Mouse (Mus musculus) embryonic stem cell, embryonic (primary cell): ENCODE measurements around the gene Cox5b.

Source experiments
- CTCF ChIA-PET, 4 experiments: fragments of 300-600 bp in 2 of 4; fragments of 350-600 bp in 2 of 4; sonication (Branson Sonifier 250); formaldehyde crosslinking; loops; one replicate each; lab custom pipeline; 2022; ENCODE audit warnings: inconsistent platforms in 2 of 4; lab: Charles Lee
- POLR2A ChIA-PET, 4 experiments: fragments of 300-600 bp in 2 of 4; fragments of 350-600 bp in 2 of 4; sonication (Branson Sonifier 250); formaldehyde crosslinking; loops; one replicate each; lab custom pipeline; 2022; ENCODE audit warnings: antibody characterized with exemption in 4 of 4, inconsistent platforms in 1 of 4; lab: Charles Lee

Gene Cox5b

DNA sequence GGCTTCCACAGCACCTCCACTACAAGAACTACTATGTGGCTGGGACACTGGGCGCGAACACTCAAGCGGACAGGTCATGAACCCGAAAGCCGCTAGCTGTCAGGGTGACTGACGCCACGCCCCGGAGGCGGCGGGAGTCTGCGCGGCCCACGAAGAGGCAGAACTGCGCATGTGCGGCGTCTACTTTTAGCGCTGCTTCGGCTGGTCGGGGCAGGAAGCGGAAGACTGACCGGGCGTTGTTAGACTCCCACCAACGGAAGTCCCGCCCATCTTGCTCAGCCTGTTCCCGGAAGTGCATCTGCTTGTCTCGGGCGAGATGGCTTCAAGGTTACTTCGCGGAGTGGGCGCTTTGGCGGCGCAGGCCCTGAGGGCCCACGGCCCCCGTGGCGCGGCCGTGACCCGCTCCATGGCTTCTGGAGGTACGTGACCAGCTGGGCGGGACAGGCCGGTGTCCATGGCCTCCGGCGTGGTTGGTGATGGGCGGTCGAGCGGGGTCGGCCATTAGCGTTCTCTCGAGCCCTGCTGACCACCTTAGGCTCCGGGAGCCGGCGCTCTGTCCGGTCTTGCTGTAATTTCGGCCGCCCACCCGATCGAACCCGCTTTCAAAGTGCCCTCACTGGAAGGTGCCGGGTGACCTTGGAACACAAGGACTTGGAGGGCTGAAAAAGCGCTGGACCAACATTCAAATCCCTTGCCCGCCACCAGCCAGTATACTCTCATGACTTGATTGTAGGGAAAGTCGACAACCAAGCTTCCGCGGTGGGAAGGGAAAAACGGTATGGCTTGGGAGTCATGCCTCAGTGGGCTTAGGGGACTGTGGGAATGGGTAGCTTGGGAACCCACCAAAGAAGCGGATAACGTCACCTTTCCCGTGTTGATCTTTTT is at the start of gene Cox5b:
Gene Cox5b, plus strand, starts transcription at position 179 of the 885 bp plus-strand sequence.
- POLR2A ChIA-PET: interaction anchor here in 3 of 4 experiments (0.6 to 4.5 kb wide), 16 partner anchors 8 to 241 kb away, joined by 3 to 25 read pairs (median 4); partner anchors contain the start of genes Fam178b (in 3 of the 3), 4933424G06Rik (in 2 of the 3), Ankrd39 (in 1 of the 3) and Sema4c (in 1 of the 3)
- CTCF ChIA-PET: interaction anchor here in 3 of 4 experiments (0.7 to 1.4 kb wide), 7 partner anchors 11 to 180 kb away, joined by 3 to 10 read pairs (median 4); partner anchors contain the start of gene Ankrd39 (in 2 of the 3)

DNA sequence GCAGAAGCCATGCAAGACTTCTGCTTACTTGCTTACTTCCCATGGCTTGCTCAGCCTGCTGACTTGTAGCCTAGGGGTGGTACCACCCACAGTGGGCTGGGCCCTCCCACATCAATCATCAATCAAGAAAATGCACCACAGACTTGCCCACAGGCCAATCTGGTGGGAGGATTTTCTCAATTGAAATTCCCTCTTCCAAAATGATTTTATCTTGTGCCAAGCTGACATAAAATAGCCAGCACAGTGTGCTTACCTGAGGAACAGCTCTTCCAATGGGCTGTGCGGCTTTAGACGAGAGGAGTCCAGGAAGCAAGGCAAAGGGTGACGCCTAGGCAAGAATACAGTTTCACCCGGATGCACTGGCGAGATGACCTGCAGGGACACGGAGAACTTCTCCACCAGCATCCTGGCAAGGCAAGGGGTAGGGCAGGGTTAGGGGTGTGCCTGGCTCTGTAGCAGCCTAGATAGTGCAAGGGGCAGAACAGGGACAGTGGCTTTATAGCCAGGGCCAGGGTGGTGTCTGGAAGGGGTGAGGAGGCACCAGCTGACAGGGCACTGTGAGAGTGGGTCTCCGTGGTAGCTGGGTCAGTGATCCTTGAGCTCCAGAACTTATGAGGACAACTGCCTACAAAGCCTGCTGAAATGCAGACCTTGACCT is 47.2 kb upstream of the Cox5b start:
- POLR2A ChIA-PET: interaction anchor here in 2 of 4 experiments (0.9 to 2.1 kb wide), 5 partner anchors 10 to 96 kb away, joined by 3 to 5 read pairs (median 3); partner anchors contain the start of gene Ankrd39 (in 1 of the 2)

DNA sequence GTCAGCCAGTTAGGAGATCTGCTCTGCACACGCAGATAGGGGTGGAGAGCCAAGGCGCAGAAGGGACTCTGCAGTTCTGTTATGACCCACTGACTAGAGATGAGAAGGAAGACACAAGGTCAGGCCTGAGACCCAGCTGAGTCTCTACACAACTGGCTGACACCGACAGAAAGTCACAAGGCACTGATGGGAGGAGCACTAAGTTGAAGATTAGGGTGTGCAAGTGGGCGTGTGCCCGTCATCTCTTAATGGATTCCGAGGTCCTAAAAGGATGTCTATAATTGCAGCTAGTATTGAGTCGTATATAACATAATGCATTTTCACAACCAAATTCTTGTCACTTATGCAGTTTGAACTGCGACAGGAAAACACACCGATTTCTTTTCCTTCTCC is 46.6 kb upstream of the Cox5b start:
- POLR2A ChIA-PET: interaction anchor here in 2 of 4 experiments (0.6 to 2.1 kb wide), 6 partner anchors 10 to 337 kb away, joined by 3 to 5 read pairs (median 3); partner anchors contain the start of genes Ankrd39 (in 1 of the 2) and Arid5a (in 1 of the 2)

More for the DNA sequence above, 47.2 kb upstream of the Cox5b start:
- CTCF ChIA-PET: interaction anchor here in 2 of 4 experiments (0.5 to 1.7 kb wide), 2 partner anchors 59 to 97 kb away, joined by 5 to 6 read pairs; partner anchors contain the start of gene Ankrd39 (in 1 of the 2)

DNA sequence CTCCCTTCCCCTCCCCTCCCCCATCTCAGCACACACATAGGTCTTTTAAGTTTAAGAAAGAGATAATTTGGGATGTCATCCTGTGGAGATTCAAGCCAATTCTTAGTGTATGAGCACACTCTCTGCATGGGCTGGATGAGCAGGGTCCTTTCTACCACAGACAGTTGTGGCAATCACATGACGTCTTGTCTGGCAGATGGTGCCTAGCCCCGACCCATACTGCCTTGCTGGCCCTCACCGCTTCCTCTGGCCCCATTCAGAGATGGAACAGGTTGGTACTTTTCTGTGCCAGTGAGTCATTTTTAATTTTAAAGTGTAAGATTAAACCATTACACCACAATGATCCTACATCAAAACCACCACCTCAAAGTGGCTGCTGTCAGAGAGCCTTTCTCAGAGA is 45.0 kb upstream of the Cox5b start:
- CTCF ChIA-PET: no interaction called here
- POLR2A ChIA-PET: interaction anchor here in 1 of 4 experiments (1.0 to 2.0 kb wide), 2 partner anchors 42 to 91 kb away, joined by 3 to 5 read pairs; no protein-coding TSS in a partner anchor

More for the DNA sequence above, 46.6 kb upstream of the Cox5b start:
- CTCF ChIA-PET: interaction anchor here in 1 of 4 experiments (1.7 kb wide), 1 partner anchor 97 kb away, joined by 6 read pairs; the partner anchor contains the start of gene Ankrd39

DNA sequence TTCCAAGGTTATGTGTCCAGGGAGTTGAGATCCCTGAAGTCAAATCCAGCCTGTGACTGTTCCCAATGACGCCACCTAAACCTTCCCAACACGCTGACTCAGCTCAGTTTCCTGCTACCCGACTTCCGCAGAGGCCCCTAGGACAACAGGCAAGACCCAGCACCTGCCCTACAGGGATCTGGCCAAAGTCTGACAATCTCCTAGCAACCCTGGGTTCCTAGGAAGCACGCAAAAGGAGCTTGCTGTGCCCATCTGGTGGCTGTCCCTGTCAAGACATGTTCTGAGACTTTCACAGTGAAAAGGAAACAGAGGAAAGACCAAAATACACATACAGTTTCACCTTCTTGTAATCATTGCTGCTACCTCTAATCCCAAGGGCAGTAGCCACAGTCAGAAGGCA is 43.6 kb upstream of the Cox5b start:
- CTCF ChIA-PET: interaction anchor here in 2 of 4 experiments (1.2 to 1.6 kb wide), 2 partner anchors 32 to 99 kb away, joined by 4 to 12 read pairs; partner anchors contain the start of gene Ankrd39 (in 1 of the 2)
- POLR2A ChIA-PET: interaction anchor here in 3 of 4 experiments (0.6 to 2.0 kb wide), 7 partner anchors 9 to 101 kb away, joined by 3 to 5 read pairs (median 4); partner anchors contain the start of genes Ankrd39 (in 1 of the 3) and Fam178b (in 1 of the 3)

DNA sequence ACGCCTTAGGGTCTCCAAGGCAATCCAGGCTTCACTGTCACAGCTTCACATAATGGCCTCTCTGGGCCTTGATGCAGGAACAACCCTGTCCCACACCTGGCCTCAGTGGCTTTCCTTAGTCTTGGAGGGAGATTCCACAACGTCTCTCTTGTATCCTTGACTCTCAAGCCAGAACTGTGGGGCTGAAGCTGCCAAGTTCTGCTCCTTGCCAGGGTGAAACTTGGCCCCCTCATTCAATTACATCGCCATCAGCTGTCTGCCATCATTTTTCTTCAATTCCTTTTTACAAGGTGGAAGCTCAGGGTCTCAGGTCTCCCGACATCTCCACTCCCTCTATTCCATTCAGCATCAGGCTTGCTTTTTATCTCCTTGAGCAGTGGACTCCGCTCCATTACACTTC is 36.2 kb upstream of the Cox5b start:
- ChIA-PET POLR2A (interaction anchor here in 1 of 4 experiments (1.2 kb wide), 1 partner anchor 117 kb away, joined by 3 read pairs; no protein-coding TSS in a partner anchor), CTCF (interaction anchor here in 1 of 4 experiments (0.6 kb wide), 1 partner anchor 175 kb away, joined by 4 read pairs; no protein-coding TSS in a partner anchor)

DNA sequence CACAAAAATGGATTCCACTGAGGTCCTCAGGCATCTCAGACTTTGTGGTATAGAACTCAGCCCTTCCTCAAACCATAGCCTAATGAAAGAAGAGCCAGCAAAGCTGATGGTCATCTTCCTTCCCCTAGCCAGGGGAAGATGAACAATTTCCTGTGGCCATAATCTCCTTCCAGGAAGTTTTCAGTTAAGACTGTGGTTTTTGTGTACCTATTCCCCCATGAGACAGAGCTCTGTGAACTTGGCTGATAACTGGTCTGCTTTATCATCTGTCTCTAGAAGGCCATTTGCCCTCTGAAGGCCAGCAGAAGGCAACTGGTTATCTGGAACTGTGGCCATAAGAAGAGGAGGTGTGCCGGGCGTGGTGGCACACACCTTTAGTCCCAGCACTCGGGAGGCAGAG is 35.0 kb upstream of the Cox5b start:
- ChIA-PET POLR2A (interaction anchor here in 1 of 4 experiments (1.0 kb wide), 1 partner anchor 9 kb away, joined by 3 read pairs; no protein-coding TSS in a partner anchor), CTCF (no interaction called here)

DNA sequence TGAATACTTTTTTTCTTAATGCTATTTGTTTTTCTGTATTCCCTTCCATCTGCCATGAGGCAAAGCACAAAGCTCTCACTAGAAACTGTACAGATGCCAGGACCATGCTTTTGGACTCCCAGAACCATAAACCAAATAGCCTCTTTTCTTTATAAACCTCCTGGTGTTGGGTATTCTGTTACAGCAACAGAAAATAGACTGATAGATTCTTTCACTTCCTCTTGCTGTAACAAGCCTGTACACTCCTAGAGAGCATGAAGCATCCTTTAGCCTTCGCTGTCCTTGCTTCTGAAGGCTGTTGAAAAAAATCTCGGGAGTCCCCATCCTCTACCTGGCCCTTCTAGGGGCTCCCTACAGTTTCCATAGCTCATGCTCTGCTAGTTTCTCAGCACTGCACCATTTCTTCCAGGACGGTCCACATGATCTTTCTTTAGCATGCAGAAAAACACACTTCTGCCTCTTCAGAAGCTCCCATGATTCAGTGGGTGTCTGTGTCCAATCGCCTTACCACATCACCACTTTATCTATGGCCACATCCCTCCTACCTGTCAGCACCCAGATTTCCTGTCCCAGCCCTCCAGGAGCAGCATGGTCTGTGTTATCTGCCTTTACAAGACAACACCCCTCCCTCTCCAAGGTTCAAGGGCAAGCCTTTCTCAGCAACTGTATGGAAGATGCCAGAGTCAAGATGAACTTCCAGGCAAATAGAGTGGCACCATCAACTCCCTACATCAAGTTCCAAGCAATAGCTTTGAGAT is 33.4 kb upstream of the Cox5b start:
- ChIA-PET CTCF (interaction anchor here in 3 of 4 experiments (0.5 to 0.6 kb wide), 3 partner anchors 23 to 156 kb away, joined by 3 to 5 read pairs (median 4); no protein-coding TSS in a partner anchor), POLR2A (interaction anchor here in 2 of 4 experiments (0.7 to 1.2 kb wide), 3 partner anchors 24 to 90 kb away, joined by 3 to 4 read pairs (median 4); no protein-coding TSS in a partner anchor)

DNA sequence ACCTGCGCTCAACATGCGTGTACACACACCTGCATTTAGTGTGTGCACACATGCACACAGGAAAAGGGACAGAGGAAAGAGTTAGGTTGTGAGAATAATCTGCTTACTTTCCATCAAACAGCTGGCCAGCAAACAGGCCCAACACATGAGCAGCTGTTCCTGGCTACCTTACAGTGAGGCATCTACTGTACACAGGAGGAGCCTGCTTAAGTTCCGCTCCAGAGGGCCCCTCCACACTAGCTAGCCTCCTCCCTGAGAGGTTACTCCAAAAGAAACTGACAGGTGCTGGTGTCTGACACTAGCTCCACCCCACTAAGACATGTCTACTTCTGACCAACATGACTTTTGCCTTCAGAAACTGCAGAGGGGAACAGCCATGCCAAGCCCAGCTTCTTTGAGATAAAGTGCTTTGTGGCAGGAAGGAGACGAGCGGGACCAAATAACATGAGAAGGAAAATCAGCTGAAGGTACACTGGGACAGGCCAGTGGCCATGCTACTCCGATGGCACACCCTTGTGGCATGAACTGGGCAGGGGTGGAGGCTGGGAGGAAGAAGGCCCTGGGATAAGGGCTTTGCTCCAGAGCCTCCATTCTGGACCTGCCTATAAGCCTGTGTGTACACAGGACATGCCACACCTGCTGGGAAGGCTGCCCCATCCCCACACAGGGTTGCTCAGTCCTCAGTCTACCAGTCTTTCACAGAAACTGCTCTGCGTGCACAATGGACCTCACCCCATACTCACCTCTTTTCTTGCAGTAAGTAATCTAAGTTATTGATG is 32.4 kb upstream of the Cox5b start:
- ChIA-PET POLR2A (interaction anchor here in 2 of 4 experiments (0.6 to 1.6 kb wide), 5 partner anchors 11 to 555 kb away, joined by 3 to 4 read pairs (median 4); no protein-coding TSS in a partner anchor), CTCF (interaction anchor here (0.5 to 0.7 kb wide), 4 partner anchors 22 to 157 kb away, joined by 3 to 5 read pairs (median 4); partner anchors contain the start of gene Ankrd39 (in 1 of the 4))

DNA sequence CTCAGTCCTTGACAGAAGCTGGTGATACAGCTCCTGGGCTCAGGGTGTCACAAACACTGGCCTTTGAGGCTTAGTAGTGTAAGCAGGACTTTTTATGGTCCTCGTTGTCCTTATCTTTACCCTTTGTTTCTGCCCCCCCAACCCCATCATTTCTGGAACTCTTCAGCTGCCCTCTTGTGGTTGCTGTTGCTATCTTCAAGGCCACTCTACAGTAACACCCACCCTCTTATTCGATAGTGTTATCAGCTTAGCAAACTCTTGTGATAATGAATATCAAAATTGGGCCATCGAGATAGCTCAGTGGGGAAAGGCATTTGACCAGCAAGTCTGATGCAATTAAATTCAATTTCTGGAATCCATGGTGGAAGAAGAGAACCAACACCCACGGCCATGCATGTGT is 26.8 kb upstream of the Cox5b start:
- ChIA-PET POLR2A (interaction anchor here in 2 of 4 experiments (0.7 to 1.3 kb wide), 7 partner anchors 20 to 136 kb away, joined by 3 to 4 read pairs (median 3); no protein-coding TSS in a partner anchor), CTCF (interaction anchor here (0.7 to 2.7 kb wide), 7 partner anchors 16 to 432 kb away, joined by 3 to 15 read pairs (median 7); partner anchors contain the start of gene Ankrd39 (in 4 of the 4))

DNA sequence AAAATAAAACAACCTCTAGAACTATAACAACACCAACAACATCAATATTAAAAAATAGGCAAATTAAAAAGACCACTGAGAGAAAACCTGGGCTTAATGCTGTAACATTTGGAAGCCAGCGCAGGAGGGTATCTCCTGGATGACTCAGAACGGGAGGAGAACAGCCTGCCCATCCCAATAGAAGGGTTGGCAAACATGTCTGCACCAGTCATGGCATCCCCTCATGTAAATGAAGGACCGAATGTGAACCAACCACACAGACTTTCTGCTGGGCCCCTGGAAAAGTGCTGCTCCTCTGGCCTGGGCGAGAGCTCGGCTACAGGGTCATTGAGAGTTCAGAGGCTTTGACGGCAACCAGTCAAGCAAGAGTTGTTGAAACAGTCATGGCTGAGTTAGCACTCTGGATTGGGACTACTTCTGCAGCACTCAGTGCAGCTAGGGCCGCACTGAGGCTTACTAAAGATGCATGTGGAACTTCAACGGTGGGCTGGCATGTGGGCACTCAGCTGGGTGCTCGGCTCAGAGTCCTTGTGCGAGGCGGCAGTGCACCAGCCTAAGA is 26.0 kb upstream of the Cox5b start:
- CTCF ChIA-PET: interaction anchor here in 3 of 4 experiments (1.2 to 2.7 kb wide), 4 partner anchors 19 to 118 kb away, joined by 3 to 15 read pairs (median 10); partner anchors contain the start of gene Ankrd39 (in 3 of the 3)
- POLR2A ChIA-PET: interaction anchor here in 1 of 4 experiments (1.3 to 1.4 kb wide), 2 partner anchors 85 to 135 kb away, joined by 3 read pairs; no protein-coding TSS in a partner anchor

DNA sequence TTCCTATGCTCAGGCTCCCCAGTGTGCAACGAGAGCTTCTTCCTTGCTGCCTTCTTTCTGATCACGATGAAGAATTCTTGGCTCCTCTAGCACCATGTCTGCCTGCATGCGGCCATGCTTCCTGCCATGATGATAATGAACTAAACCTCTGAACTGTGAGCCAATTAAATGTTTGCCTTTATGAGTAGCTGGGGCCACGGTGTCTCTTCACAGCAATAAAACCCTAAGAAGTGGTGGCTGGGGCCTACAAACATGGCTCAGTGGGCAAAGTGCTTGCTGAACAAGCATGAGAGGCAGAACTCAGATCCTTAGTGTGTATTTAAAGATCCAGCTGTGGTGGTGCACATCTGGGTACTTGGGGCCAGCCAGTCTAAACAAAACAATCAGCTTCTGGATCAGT is 25.3 kb upstream of the Cox5b start:
- ChIA-PET POLR2A (interaction anchor here in 1 of 4 experiments (0.7 to 1.4 kb wide), 2 partner anchors 86 to 219 kb away, joined by 3 to 4 read pairs; no protein-coding TSS in a partner anchor), CTCF (interaction anchor here in 1 of 4 experiments (1.2 kb wide), 1 partner anchor 119 kb away, joined by 3 read pairs; the partner anchor contains the start of gene Ankrd39)

DNA sequence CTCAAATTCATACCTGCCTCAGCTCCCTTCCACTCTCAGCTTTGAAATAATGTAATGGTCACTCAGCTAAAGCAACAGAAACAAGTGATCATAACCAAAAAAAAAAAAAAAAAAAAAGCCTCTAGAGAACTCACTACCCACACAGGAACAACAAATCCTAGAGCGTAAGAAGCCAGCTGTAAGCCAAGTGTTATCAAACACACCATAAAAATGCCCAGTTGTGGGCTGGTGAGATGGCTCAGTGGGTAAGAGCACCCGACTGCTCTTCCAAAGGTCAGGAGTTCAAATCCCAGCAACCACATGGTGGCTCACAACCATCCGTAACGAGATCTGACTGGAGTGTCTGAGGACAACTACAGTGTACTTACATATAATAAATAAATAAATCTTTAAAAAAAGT is 23.2 kb upstream of the Cox5b start:
- ChIA-PET POLR2A (interaction anchor here in 2 of 4 experiments (0.6 to 6.3 kb wide), 3 partner anchors 15 to 94 kb away, joined by 3 to 37 read pairs (median 4); partner anchors contain the start of gene Fam178b (in 1 of the 2)), CTCF (interaction anchor here in 2 of 4 experiments (0.6 to 1.4 kb wide), 3 partner anchors 8 to 161 kb away, joined by 3 to 8 read pairs (median 4); partner anchors contain the start of gene Ankrd39 (in 1 of the 2))

DNA sequence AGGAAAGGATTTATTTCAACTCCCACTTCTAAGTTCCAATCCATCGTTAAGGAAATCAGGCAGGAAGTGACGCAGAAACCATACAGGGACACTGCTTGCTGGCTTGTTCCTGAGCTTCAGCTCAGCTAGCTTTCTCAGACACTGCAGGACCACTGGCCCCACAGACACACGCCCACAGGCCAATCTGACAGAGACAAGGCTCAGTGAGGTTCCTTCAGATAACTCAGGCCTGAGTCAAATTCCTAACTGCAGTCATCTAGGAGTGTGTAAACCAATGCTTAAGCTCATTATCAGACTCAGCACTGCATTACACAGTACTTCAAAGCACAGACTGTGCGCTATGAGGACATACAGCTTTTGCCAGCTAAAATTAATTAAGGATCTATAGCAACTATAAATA is 21.0 kb upstream of the Cox5b start:
- ChIA-PET POLR2A (interaction anchor here in 2 of 4 experiments (0.9 to 6.3 kb wide), 8 partner anchors 9 to 123 kb away, joined by 3 to 37 read pairs (median 4); partner anchors contain the start of genes Ankrd39 (in 1 of the 2) and Fam178b (in 1 of the 2)), CTCF (interaction anchor here (0.5 to 2.0 kb wide), 7 partner anchors 14 to 569 kb away, joined by 3 to 11 read pairs (median 4); partner anchors contain the start of gene Ankrd39 (in 3 of the 4))

DNA sequence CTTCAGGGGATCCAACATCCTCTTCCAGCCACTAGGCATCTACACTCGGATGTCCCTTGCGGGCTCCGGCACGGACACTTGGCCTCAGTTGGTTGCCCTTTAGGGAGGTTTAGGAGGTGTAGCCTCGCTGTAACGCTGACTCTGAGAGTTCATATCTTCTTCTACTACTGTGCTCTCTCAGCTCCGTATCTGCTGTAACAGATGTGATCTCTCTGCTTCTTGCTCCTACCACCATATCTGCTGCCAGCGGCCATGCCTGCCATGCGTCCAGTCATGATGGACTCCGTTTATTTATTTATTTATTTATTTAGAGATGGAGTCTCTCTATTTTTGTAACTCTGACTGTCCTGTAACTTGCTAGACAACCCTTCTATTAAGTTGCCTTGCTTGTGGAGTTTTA is 20.0 kb upstream of the Cox5b start:
- CTCF ChIA-PET: interaction anchor here in 1 of 4 experiments (1.8 to 2.0 kb wide), 2 partner anchors 13 to 124 kb away, joined by 5 to 11 read pairs; partner anchors contain the start of gene Ankrd39
- POLR2A ChIA-PET: interaction anchor here in 2 of 4 experiments (0.9 to 6.3 kb wide), 6 partner anchors 9 to 124 kb away, joined by 3 to 37 read pairs (median 6); partner anchors contain the start of genes Fam178b (in 2 of the 2) and Ankrd39 (in 1 of the 2)
